Mouse (Mus musculus): ENCODE measurements at regions not wholly inside any gene's neighbourhood (a gene's known extent, or its start where the extent isn't known, plus 50 kb on each side); places are given as distances from the start of the nearest gene placed in this dataset.

GRCm38 (mm10) chr8:116269393-116269792, 235.4 kb upstream of the Dynlrb2 start:
- Histone ChIP-seq H3K36me3 (ENCODE audit: control insufficient read depth, insufficient read depth) (no peaks in the 10 kb centered on the region), H3K4me3 (ENCODE audit: low read depth, low read length) (no peak overlapping the region), H3K27ac (ENCODE audit: low read depth, low read length) (no peak overlapping the region), H3K9ac (ENCODE audit: low read depth, low read length) (no peak overlapping the region), H3K4me2 (replicated peaks; ENCODE audit: low read depth) (no peak overlapping the region), H3K4me1 (replicated peaks; ENCODE audit: control insufficient read depth, insufficient read depth, low read length) (peaks cover 7% of the 10 kb centered on the region; the same call in 1 of the 2 replicates), H3K27me3 (replicated peaks; ENCODE audit: control insufficient read depth, insufficient read depth, low read length) (no peaks in the 10 kb centered on the region), H3K9me3 (ENCODE audit: control insufficient read depth) (no peaks in the 10 kb centered on the region)
- ATAC-seq, result no peak
- TF ChIP-seq CTCF (IDR thresholded peaks at IDR 0.05; ENCODE audit: low read depth), result no peak

GRCm38 (mm10) chr8:116268685-116269084, 236.1 kb upstream of the Dynlrb2 start:
- 91% methylated on average over 2 of the region's 2 CpGs for WGBS
- H3K27ac ChIP-seq (ENCODE audit: low read depth, low read length), result no peak overlapping the region
- H3K9me3 ChIP-seq (ENCODE audit: control insufficient read depth), result no peaks in the 10 kb centered on the region

GRCm38 (mm10) chr8:116268161-116268560, 236.6 kb upstream of the Dynlrb2 start:
- peaks cover 10% of the 10 kb centered on the region for H3K4me1 ChIP-seq (replicated peaks; ENCODE audit: control insufficient read depth, insufficient read depth, low read length)
- H3K4me3 ChIP-seq (ENCODE audit: low read depth, low read length), result no peak overlapping the region
- H3K9me3 ChIP-seq (ENCODE audit: control insufficient read depth), result no peaks in the 10 kb centered on the region
- no peak for TF ChIP-seq CTCF (IDR thresholded peaks at IDR 0.05; ENCODE audit: low read depth)
- no peak overlapping the region for H3K9ac ChIP-seq (ENCODE audit: low read depth, low read length)
- H3K27ac ChIP-seq (ENCODE audit: low read depth, low read length), result no peak overlapping the region
- no peak overlapping the region for H3K4me2 ChIP-seq (replicated peaks; ENCODE audit: low read depth)
- ATAC-seq, result peak; percentile 14; the same call in 1 of the 2 replicates
- no peaks in the 10 kb centered on the region for H3K27me3 ChIP-seq (replicated peaks; ENCODE audit: control insufficient read depth, insufficient read depth, low read length)
- WGBS, result 45% methylated on average over 9 of the region's 9 CpGs
- H3K36me3 ChIP-seq (ENCODE audit: control insufficient read depth, insufficient read depth), result no peaks in the 10 kb centered on the region

More at GRCm38 (mm10) chr8:116268685-116269084, 236.1 kb upstream of the Dynlrb2 start:
- no peaks in the 10 kb centered on the region for H3K27me3 ChIP-seq (replicated peaks; ENCODE audit: control insufficient read depth, insufficient read depth, low read length)
- no peaks in the 10 kb centered on the region for H3K36me3 ChIP-seq (ENCODE audit: control insufficient read depth, insufficient read depth)
- ATAC-seq, result no peak
- H3K4me2 ChIP-seq (replicated peaks; ENCODE audit: low read depth), result no peak overlapping the region
- peaks cover 8% of the 10 kb centered on the region for H3K4me1 ChIP-seq (replicated peaks; ENCODE audit: control insufficient read depth, insufficient read depth, low read length)
- no peak for TF ChIP-seq CTCF (IDR thresholded peaks at IDR 0.05; ENCODE audit: low read depth)
- H3K9ac ChIP-seq (ENCODE audit: low read depth, low read length), result no peak overlapping the region
- H3K4me3 ChIP-seq (ENCODE audit: low read depth, low read length), result no peak overlapping the region

- Histone ChIP-seq H3K9me3 (ENCODE audit: control insufficient read depth) (no peaks in the 10 kb centered on the region), H3K27ac (ENCODE audit: low read depth, low read length) (no peak overlapping the region), H3K9ac (ENCODE audit: low read depth, low read length) (no peak overlapping the region), H3K27me3 (replicated peaks; ENCODE audit: control insufficient read depth, insufficient read depth, low read length) (no peaks in the 10 kb centered on the region), H3K4me1 (replicated peaks; ENCODE audit: control insufficient read depth, insufficient read depth, low read length) (peaks cover 10% of the 10 kb centered on the region), H3K4me2 (replicated peaks; ENCODE audit: low read depth) (no peak overlapping the region), H3K36me3 (ENCODE audit: control insufficient read depth, insufficient read depth) (no peaks in the 10 kb centered on the region), H3K4me3 (ENCODE audit: low read depth, low read length) (no peak overlapping the region)
- TF ChIP-seq CTCF (IDR thresholded peaks at IDR 0.05; ENCODE audit: low read depth), result no peak
- ATAC-seq, result no peak
- WGBS, result 68% methylated on average over 4 of the region's 4 CpGs
Measured at GRCm38 (mm10) chr8:116267021-116267420, 237.8 kb upstream of the Dynlrb2 start.

GRCm38 (mm10) chr8:116265591-116265990, 239.2 kb upstream of the Dynlrb2 start:
- no peak for TF ChIP-seq CTCF (IDR thresholded peaks at IDR 0.05; ENCODE audit: low read depth)

GRCm38 (mm10) chr8:116264078-116264477, 240.7 kb upstream of the Dynlrb2 start:
- ATAC-seq, result peak; percentile 88
- H3K27ac ChIP-seq (ENCODE audit: low read depth, low read length), result no peak overlapping the region
- H3K27me3 ChIP-seq (replicated peaks; ENCODE audit: control insufficient read depth, insufficient read depth, low read length), result no peaks in the 10 kb centered on the region
- H3K9me3 ChIP-seq (ENCODE audit: control insufficient read depth), result no peaks in the 10 kb centered on the region
- 48% methylated on average over 3 of the region's 3 CpGs for WGBS
- H3K9ac ChIP-seq (ENCODE audit: low read depth, low read length), result no peak overlapping the region
- H3K4me2 ChIP-seq (replicated peaks; ENCODE audit: low read depth), result no peak overlapping the region
- H3K36me3 ChIP-seq (ENCODE audit: control insufficient read depth, insufficient read depth), result no peaks in the 10 kb centered on the region
- H3K4me1 ChIP-seq (replicated peaks; ENCODE audit: control insufficient read depth, insufficient read depth, low read length), result peaks cover 10% of the 10 kb centered on the region
- TF ChIP-seq CTCF (IDR thresholded peaks at IDR 0.05; ENCODE audit: low read depth), result no peak
- H3K4me3 ChIP-seq (ENCODE audit: low read depth, low read length), result no peak overlapping the region

More at GRCm38 (mm10) chr8:116265591-116265990, 239.2 kb upstream of the Dynlrb2 start:
- H3K9ac ChIP-seq (ENCODE audit: low read depth, low read length), result no peak overlapping the region
- no peak overlapping the region for H3K4me3 ChIP-seq (ENCODE audit: low read depth, low read length)
- peaks cover 10% of the 10 kb centered on the region for H3K4me1 ChIP-seq (replicated peaks; ENCODE audit: control insufficient read depth, insufficient read depth, low read length)
- H3K9me3 ChIP-seq (ENCODE audit: control insufficient read depth), result no peaks in the 10 kb centered on the region
- H3K27ac ChIP-seq (ENCODE audit: low read depth, low read length), result no peak overlapping the region
- no peaks in the 10 kb centered on the region for H3K27me3 ChIP-seq (replicated peaks; ENCODE audit: control insufficient read depth, insufficient read depth, low read length)
- ATAC-seq, result peak; percentile 77
- no peaks in the 10 kb centered on the region for H3K36me3 ChIP-seq (ENCODE audit: control insufficient read depth, insufficient read depth)
- H3K4me2 ChIP-seq (replicated peaks; ENCODE audit: low read depth), result no peak overlapping the region
- WGBS, result 44% methylated on average over 3 of the region's 3 CpGs

- WGBS, result 53% methylated on average over 2 of the region's 2 CpGs
- Histone ChIP-seq H3K27ac (ENCODE audit: low read depth, low read length) (no peak overlapping the region), H3K9me3 (ENCODE audit: control insufficient read depth) (no peaks in the 10 kb centered on the region), H3K27me3 (replicated peaks; ENCODE audit: control insufficient read depth, insufficient read depth, low read length) (no peaks in the 10 kb centered on the region), H3K4me3 (ENCODE audit: low read depth, low read length) (no peak overlapping the region), H3K36me3 (ENCODE audit: control insufficient read depth, insufficient read depth) (no peaks in the 10 kb centered on the region), H3K4me1 (replicated peaks; ENCODE audit: control insufficient read depth, insufficient read depth, low read length) (peaks cover 3% of the 10 kb centered on the region; the same call in 1 of the 2 replicates), H3K4me2 (replicated peaks; ENCODE audit: low read depth) (no peak overlapping the region), H3K9ac (ENCODE audit: low read depth, low read length) (no peak overlapping the region)
- no peak for ATAC-seq
- no peak for TF ChIP-seq CTCF (IDR thresholded peaks at IDR 0.05; ENCODE audit: low read depth)
Measured at GRCm38 (mm10) chr8:116261286-116261685, 243.5 kb upstream of the Dynlrb2 start.

Data from intestine, postnatal 0 days (tissue).